Mouse (Mus musculus) mouse embryonic stem cell (cell line): ENCODE data around the gene Hnrnph3.

Source experiments
- in situ Hi-C, 2 experiments: fragments of 300-500 bp; cut with MboI; formaldehyde crosslinking; loops; 1 replicate in 1 of 2; 3 replicates in 1 of 2; pipeline ENCODE4 v1.14.3; 2019 to 2020; ENCODE audit warnings: low sequenced_read_pairs in 2 of 2, low pct_unique_long_range_greater_than_20kb in 1 of 2, mixed read lengths in 1 of 2; ENCODE audit not compliant: unreplicated experiment in 1 of 2

Hnrnph3 gene

GRCm38 (mm10) chr10:63039867-63040628 is 16.0 kb upstream of the Hnrnph3 start:
- in situ Hi-C loops, result loop anchor here in 1 of 2 experiments (5.0 kb wide), 1 partner anchor 37 kb away; no protein-coding TSS in a partner anchor

- in situ Hi-C loops, result no loop called here
Measured at GRCm38 (mm10) chr10:63038571-63039320, 14.7 kb upstream of the Hnrnph3 start.

DNA sequence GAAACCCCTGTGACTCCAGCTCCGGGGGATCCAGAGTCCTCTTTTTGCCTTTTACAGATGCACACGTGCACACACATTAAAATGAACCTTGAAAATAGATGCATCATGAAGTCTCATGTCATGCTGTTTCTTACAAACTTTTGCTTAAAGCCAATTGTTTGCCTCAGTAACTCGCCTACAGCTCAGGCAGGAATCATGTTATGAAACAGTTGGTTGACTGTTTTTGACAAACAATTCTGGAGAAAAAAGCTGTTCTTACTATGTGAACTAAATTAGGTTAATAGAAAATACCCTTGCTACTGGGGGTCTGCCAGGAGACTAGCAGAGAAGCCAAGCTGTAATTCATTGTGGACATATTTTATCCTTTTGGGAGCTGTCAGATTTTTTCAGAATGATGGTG is 8.9 kb upstream of the Hnrnph3 start:
- in situ Hi-C loops, result no loop called here

GRCm38 (mm10) chr10:63032267-63032666 is 8.2 kb upstream of the Hnrnph3 start:
- in situ Hi-C loops, result no loop called here

- in situ Hi-C loops, result no loop called here
Measured at GRCm38 (mm10) chr10:63028396-63028795, 4.4 kb upstream of the Hnrnph3 start.

DNA sequence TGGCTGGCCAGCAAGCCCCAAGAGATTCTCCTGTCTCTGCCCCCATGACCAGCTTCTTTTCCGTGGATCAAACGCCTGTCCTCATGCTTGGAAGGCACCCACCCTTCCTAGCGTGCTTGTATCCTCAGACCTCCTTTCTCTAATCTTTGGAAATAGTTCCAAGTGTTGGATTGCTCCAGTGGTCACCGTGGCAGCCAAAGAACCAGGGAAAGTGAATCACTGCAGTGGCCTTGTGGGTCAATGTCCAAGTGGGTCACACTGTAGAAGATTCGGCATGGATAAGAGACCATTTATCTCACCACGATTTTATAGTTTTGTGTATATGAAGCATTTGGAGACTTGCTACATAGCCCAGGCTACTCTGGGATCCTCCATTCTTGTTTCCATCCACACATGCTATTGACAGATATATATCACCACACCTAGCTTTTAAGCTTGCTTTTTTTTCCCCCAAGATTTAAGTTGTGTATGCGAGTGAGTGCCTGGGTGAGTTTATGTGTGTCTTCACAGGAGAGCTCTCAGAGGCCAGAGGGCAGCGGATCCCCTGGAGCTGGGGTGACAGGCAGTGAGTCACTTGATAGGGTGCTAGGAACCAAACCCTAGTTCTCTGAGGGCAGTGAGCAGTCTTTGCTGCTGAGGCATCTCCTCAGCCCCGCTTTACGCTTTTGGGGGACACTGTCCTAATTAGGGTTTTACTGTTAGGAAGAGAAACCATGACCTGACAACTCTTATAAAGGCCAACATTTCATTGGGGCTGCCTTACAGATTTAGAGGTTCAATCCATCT is 3.6 kb upstream of the Hnrnph3 start:
- in situ Hi-C loops, result no loop called here

GRCm38 (mm10) chr10:63026795-63027160 is 2.8 kb upstream of the Hnrnph3 start:
- in situ Hi-C loops, result no loop called here

GRCm38 (mm10) chr10:63026156-63026794 is 2.3 kb upstream of the Hnrnph3 start:
- in situ Hi-C loops, result no loop called here

DNA sequence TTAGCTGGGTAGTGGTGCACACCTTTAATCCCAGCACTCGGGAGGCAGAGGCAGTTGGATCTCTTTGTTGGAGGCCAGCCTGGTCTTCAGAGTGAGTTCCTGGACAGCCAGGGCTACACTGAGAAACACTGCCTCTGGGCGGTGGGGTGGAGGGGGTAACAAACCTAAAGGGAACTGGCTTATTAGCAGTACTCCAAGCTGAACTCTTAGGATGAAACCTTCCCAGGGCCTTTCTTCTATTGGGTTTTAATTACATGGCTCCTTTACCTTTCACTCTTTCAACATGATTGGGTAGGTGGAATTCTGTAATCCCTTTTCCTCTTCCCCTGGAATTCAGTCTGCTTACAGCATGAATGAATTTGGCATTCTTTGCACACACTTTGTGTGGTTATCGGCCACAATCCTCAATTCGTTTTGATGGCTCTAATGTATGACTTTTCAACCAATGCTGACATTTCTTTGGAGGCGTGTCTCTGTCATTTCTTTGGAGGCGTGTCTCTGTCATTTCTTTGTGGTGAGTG is 1.5 kb upstream of the Hnrnph3 start:
- in situ Hi-C loops, result no loop called here

DNA sequence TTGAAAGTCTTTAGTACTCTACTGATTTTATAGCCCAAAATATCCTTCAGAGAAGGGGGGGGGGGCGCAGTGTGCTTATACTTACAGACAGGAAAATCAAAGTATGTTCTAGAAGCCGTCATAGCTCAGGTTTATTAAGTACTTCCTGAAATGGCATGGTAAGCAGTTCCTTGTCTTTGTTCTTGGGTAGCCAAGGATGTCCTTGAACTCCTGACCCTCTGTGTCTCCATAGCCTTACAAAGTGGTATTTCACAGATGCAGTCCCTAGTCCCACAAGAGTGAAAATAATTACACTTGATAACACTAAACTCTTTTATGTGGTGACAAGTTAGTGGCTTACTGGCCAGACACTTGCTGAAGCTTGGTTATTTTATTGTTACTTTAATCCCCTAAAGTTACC is 999 bp upstream of the Hnrnph3 start:
- in situ Hi-C loops, result no loop called here

GRCm38 (mm10) chr10:63024580-63024910 is 528 bp upstream of the Hnrnph3 start:
- in situ Hi-C loops, result no loop called here

GRCm38 (mm10) chr10:63023121-63023748 is 782 bp downstream of the Hnrnph3 start:
- in situ Hi-C loops, result no loop called here

DNA sequence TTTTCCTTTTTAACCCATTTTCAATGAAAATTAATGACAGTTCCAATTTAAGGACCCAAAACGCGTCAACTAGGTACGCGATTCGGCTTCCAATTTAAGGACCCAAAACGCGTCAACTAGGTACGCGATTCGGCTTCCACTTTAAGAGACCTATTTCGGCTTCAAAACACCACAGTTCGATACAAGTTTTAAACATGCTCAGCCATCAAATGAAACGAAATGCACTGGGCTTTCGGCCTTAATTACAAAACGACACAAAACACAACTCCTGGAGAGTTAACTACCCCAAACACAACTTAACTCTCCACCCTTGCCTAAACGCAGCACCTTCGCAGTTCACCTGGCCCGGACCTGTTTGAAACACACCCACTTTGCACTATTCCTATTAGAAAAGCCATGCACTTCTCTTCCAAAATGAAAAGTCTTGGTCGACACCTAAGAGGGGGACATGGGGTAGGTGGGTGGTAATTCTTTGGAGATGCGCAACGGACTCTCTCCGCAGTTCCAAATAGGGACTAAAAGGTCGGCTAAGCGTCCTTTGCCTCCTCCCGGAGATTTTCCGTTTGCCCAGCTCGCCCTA is 1.4 kb downstream of the Hnrnph3 start:
- in situ Hi-C loops, result no loop called here

DNA sequence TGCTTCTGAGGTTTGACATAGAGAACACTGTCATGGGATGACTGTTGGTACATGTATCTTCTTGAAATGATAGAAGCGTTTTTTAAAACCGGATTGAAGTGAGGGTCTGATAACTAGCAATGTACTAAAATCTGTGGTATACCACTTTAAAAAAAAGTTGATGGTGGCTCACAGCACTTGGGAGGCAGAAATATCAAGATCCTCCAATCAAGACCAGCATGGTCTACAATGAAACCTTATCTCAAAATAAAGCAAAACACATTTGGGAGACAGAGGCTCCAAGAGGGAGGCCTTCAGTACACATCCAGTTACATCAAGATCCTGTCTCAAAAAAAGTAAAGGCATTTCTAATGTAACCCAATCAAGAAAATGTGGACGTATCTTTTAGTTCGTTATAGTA is 2.3 kb downstream of the Hnrnph3 start:
- in situ Hi-C loops, result no loop called here

- in situ Hi-C loops, result no loop called here
Measured at GRCm38 (mm10) chr10:63019304-63019703, 4.7 kb downstream of the Hnrnph3 start.

- in situ Hi-C loops, result no loop called here
Measured at GRCm38 (mm10) chr10:63014168-63014567, 9.8 kb downstream of the Hnrnph3 start.

- in situ Hi-C loops, result no loop called here
Measured at GRCm38 (mm10) chr10:63013476-63013875, 10.5 kb downstream of the Hnrnph3 start.

DNA sequence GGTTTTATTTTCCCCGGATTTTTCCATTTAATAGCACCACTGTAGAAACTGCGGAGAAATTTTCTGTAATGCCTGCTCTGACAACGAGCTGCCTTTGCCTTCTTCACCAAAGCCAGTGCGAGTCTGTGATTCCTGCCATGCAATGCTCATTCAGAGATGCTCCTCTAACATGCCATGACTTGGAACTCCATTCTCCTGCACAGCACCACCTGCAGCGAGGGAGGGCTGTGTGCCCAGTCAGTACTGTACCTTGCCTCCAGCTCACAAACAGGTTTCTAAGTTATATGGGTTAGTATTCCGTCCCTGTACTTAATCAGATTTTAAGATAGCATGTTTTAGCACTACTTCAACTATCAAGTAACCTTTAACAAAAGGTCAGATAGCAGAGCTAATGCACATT is 12.5 kb downstream of the Hnrnph3 start:
- in situ Hi-C loops, result no loop called here
